Mouse (Mus musculus) mammary gland, adult 2 months (tissue): ENCODE results near the gene Sigirr. TPM values are rescaled to one million over a fixed set of nuclear protein-coding genes. Genes with fewer than 3 reads are reported as not detected.

Experiments used
- polyA plus RNA-seq: library from polyadenylated mRNA; depleted of rRNA; stranded (reverse); fragments of >200 nt; gene quantifications from 2 replicates; pipeline ENCODE4 v1.2.3, GENCODE M21; 2012; ENCODE audit warnings: low replicate concordance; rRNA removed

Gene Sigirr
- polyA plus RNA-seq: 30.1 and 44.1 TPM in 2 replicates

GRCm38 (mm10) chr7:141099911-141100691 lies at the start of gene Sigirr:
TSS of gene Sigirr (minus strand) at chr7:141100572.

GRCm38 (mm10) chr7:141122245-141122644 lies 21.9 kb upstream of the Sigirr start, which contains the start of gene Ptdss2:
TSS of gene Ptdss2 (plus strand) at chr7:141122382.

GRCm38 (mm10) chr7:141117636-141118035 lies 17.3 kb upstream of the Sigirr start, which contains the start of gene Ano9:
TSS of gene Ano9 (minus strand) at chr7:141117806.

GRCm38 (mm10) chr7:141077841-141078240 lies 22.5 kb downstream of the Sigirr start, which contains the start of gene Pkp3:
TSS of gene Pkp3 (plus strand) at chr7:141078218.

GRCm38 (mm10) chr7:141060426-141061242 lies 39.7 kb downstream of the Sigirr start, which contains the start of gene B4galnt4:
TSS of gene B4galnt4 (plus strand) at chr7:141061104.

Other genes with a start within 250 kb of the Sigirr start
- not detected in 2 replicates for gene Gm45785, start 244.2 kb downstream of the Sigirr start, polyA plus RNA-seq
- 125 and 131 TPM in 2 replicates for gene Ric8a, start 243.6 kb downstream of the Sigirr start, polyA plus RNA-seq
- 23.2 and 34.0 TPM in 2 replicates for gene Bet1l, start 243.0 kb downstream of the Sigirr start, polyA plus RNA-seq
- gene Psmd13, start 218.6 kb downstream of the Sigirr start, polyA plus RNA-seq: 48.3 and 59.6 TPM in 2 replicates
- gene Sirt3, start 218.3 kb downstream of the Sigirr start, polyA plus RNA-seq: 29.0 and 45.3 TPM in 2 replicates
- gene Cox8b, start 200.1 kb downstream of the Sigirr start, polyA plus RNA-seq: 395 and 928 TPM in 2 replicates
- 0.30 TPM in 1 of 2 replicates, not detected in the other for gene Nlrp6, start 179.7 kb downstream of the Sigirr start, polyA plus RNA-seq
- gene Pgghg, start 159.2 kb downstream of the Sigirr start, polyA plus RNA-seq: 49.9 and 60.2 TPM in 2 replicates
- 2.6 and 4.0 TPM in 2 replicates for gene Ifitm5, start 150.3 kb downstream of the Sigirr start, polyA plus RNA-seq
- not detected in 2 replicates for gene Gm45717, start 144.6 kb downstream of the Sigirr start, polyA plus RNA-seq
- gene Ifitm2, start 144.6 kb downstream of the Sigirr start, polyA plus RNA-seq: 1,072 and 1,260 TPM in 2 replicates
- 132 and 165 TPM in 2 replicates for gene Ifitm1, start 133.4 kb downstream of the Sigirr start, polyA plus RNA-seq
- 410 and 816 TPM in 2 replicates for gene Ifitm3, start 89.8 kb downstream of the Sigirr start, polyA plus RNA-seq
- 10.7 and 37.4 TPM in 2 replicates for gene Ifitm6, start 82.6 kb downstream of the Sigirr start, polyA plus RNA-seq
- not detected in 2 replicates for gene Gm17387, start 71.4 kb downstream of the Sigirr start, polyA plus RNA-seq
- 1.0 and 2.5 TPM in 2 replicates for gene B4galnt4, start 39.5 kb downstream of the Sigirr start, polyA plus RNA-seq
- gene Pkp3, start 22.4 kb downstream of the Sigirr start, polyA plus RNA-seq: 30.8 and 48.9 TPM in 2 replicates
- 5.8 and 21.4 TPM in 2 replicates for gene Ano9, start 17.2 kb upstream of the Sigirr start, polyA plus RNA-seq
- gene Ptdss2, start 21.8 kb upstream of the Sigirr start, polyA plus RNA-seq: 33.0 and 42.5 TPM in 2 replicates
- gene Rnh1, start 72.3 kb upstream of the Sigirr start, polyA plus RNA-seq: 122 and 142 TPM in 2 replicates
- 52.0 and 63.9 TPM in 2 replicates for gene Hras, start 93.4 kb upstream of the Sigirr start, polyA plus RNA-seq
- gene Lrrc56, start 93.6 kb upstream of the Sigirr start, polyA plus RNA-seq: 7.7 and 9.8 TPM in 2 replicates
- 4.3 and 5.2 TPM in 2 replicates for gene Lmntd2, start 113.5 kb upstream of the Sigirr start, polyA plus RNA-seq
- 20.0 and 26.7 TPM in 2 replicates for gene Rassf7, start 115.3 kb upstream of the Sigirr start, polyA plus RNA-seq
- gene Phrf1, start 128.2 kb upstream of the Sigirr start, polyA plus RNA-seq: 14.1 and 24.6 TPM in 2 replicates
- gene Irf7, start 165.9 kb upstream of the Sigirr start, polyA plus RNA-seq: 98.3 and 195 TPM in 2 replicates
- 0.17 and 0.99 TPM in 2 replicates for gene Cdhr5, start 176.2 kb upstream of the Sigirr start, polyA plus RNA-seq
- gene Sct, start 178.6 kb upstream of the Sigirr start, polyA plus RNA-seq: 0.83 and 3.3 TPM in 2 replicates
- gene Drd4, start 191.4 kb upstream of the Sigirr start, polyA plus RNA-seq: 0.06 TPM in 1 of 2 replicates, not detected in the other
- gene Deaf1, start 227.1 kb upstream of the Sigirr start, polyA plus RNA-seq: 19.0 and 23.7 TPM in 2 replicates
- 44.4 and 63.2 TPM in 2 replicates for gene Tmem80, start 227.2 kb upstream of the Sigirr start, polyA plus RNA-seq
- 38.9 and 52.4 TPM in 2 replicates for gene Eps8l2, start 238.3 kb upstream of the Sigirr start, polyA plus RNA-seq